25 mouse cellular contexts compared by ENCODE assay signal in genomic region chr1:20605489-20605888, GRCm38 (mm10). TPM values are rescaled to one million over a fixed set of nuclear protein-coding genes. Genes with fewer than 3 reads are reported as not detected.
A peak's percentile ranks its signal among the peaks of the same experiment; 100 is the strongest.
DNase-seq lines count a peak whose midpoint lies in the region; ATAC-seq lines count a peak whose summit lies in the region.
"Had no signal": no experiment of that assay in that cellular context is flagged by ENCODE, and none has a peak within 500 bp of the region (broad histone marks: within the 10 kb centered on the region; RNA-seq: fewer than 3 reads in every experiment).

No protein-coding gene starts in this region.

- no peaks in the 10 kb centered on the region; the same call in 1 of the 2 replicates for H3K9me3 ChIP-seq in hindbrain, embryonic 16.5 days (ENCODE audit: control insufficient read depth, low read length)
- no peaks in the 10 kb centered on the region for H3K9me3 ChIP-seq in hindbrain, embryonic 10.5 days
- H3K9me3 ChIP-seq in midbrain, embryonic 15.5 days, result no peaks in the 10 kb centered on the region
- H3K9me3 ChIP-seq in midbrain, embryonic 14.5 days (ENCODE audit: control insufficient read depth, low read length), result no peaks in the 10 kb centered on the region
- H3K9me3 ChIP-seq in kidney, embryonic 16.5 days (ENCODE audit: low read length), result no peaks in the 10 kb centered on the region
- H3K9me3 ChIP-seq: embryonic facial prominence, embryonic 15.5 days; forebrain, embryonic 10.5 days; heart, embryonic 15.5 days had no signal

- H3K4me1 ChIP-seq in hindbrain, embryonic 16.5 days (ENCODE audit: control insufficient read depth, insufficient read depth, low read depth, low read length), result no peaks in the 10 kb centered on the region
- no peaks in the 10 kb centered on the region for H3K4me1 ChIP-seq in hindbrain, embryonic 10.5 days (replicated peaks)
- no peaks in the 10 kb centered on the region for H3K4me1 ChIP-seq in midbrain, embryonic 15.5 days
- H3K4me1 ChIP-seq in midbrain, embryonic 14.5 days (ENCODE audit: control insufficient read depth, insufficient read depth, low read length), result no peaks in the 10 kb centered on the region
- no peaks in the 10 kb centered on the region for H3K4me1 ChIP-seq in kidney, embryonic 16.5 days (ENCODE audit: insufficient read depth, low read length)
- H3K4me1 ChIP-seq: embryonic facial prominence, embryonic 15.5 days; forebrain, embryonic 10.5 days; heart, embryonic 15.5 days had no signal

- no peak overlapping the region for H3K9ac ChIP-seq in hindbrain, embryonic 16.5 days (ENCODE audit: low read depth, low read length)
- H3K9ac ChIP-seq in midbrain, embryonic 15.5 days, result no peak overlapping the region
- no peak overlapping the region for H3K9ac ChIP-seq in midbrain, embryonic 14.5 days (replicated peaks; ENCODE audit: low read length)
- no peak overlapping the region for H3K9ac ChIP-seq in kidney, embryonic 16.5 days (replicated peaks; ENCODE audit: low read length)
- H3K9ac ChIP-seq: embryonic facial prominence, embryonic 15.5 days; heart, embryonic 15.5 days had no signal

- no peak for DNase-seq in hindbrain, embryonic 10.5 days (ENCODE audit: low spot score)
- DNase-seq in kidney, adult 9 months, result peak; percentile 59
- no peak for DNase-seq in kidney, postnatal 25 days
- no peak for DNase-seq in midbrain, embryonic 14.5 days
- no peak for DNase-seq in cerebellum, adult 18-20 months
- DNase-seq: adrenal gland, adult 2 months; adrenal gland, postnatal 25 days; cerebellum, adult 8-10 months; cerebellum, postnatal 14 days; embryo, embryonic 11 days; gastrocnemius, postnatal 14 days; heart, adult 2 months; heart, postnatal 14 days had no signal

- no peak overlapping the region for H3K27ac ChIP-seq in hindbrain, embryonic 16.5 days (ENCODE audit: low read depth, low read length)
- no peak overlapping the region for H3K27ac ChIP-seq in hindbrain, embryonic 10.5 days
- no peak overlapping the region for H3K27ac ChIP-seq in midbrain, embryonic 15.5 days
- no peak overlapping the region for H3K27ac ChIP-seq in midbrain, embryonic 14.5 days (replicated peaks; ENCODE audit: low read depth, low read length)
- H3K27ac ChIP-seq in kidney, embryonic 16.5 days (ENCODE audit: low read length), result no peak overlapping the region
- H3K27ac ChIP-seq: embryonic facial prominence, embryonic 15.5 days; forebrain, embryonic 10.5 days; heart, adult 2 months; heart, embryonic 15.5 days; hindbrain, postnatal 0 days had no signal

- no peak overlapping the region for H3K4me2 ChIP-seq in hindbrain, embryonic 16.5 days (ENCODE audit: low read length)
- no peak overlapping the region for H3K4me2 ChIP-seq in midbrain, embryonic 15.5 days
- H3K4me2 ChIP-seq in midbrain, embryonic 14.5 days (ENCODE audit: low read length), result no peak overlapping the region
- no peak overlapping the region for H3K4me2 ChIP-seq in kidney, embryonic 16.5 days (replicated peaks; ENCODE audit: low read depth, low read length)
- H3K4me2 ChIP-seq: embryonic facial prominence, embryonic 15.5 days; heart, embryonic 11.5 days; heart, embryonic 15.5 days had no signal

- H3K36me3 ChIP-seq in hindbrain, embryonic 16.5 days (ENCODE audit: control insufficient read depth, insufficient read depth, low read length), result no peaks in the 10 kb centered on the region
- no peaks in the 10 kb centered on the region for H3K36me3 ChIP-seq in hindbrain, embryonic 10.5 days
- no peaks in the 10 kb centered on the region for H3K36me3 ChIP-seq in midbrain, embryonic 15.5 days (replicated peaks)
- H3K36me3 ChIP-seq in midbrain, embryonic 14.5 days (ENCODE audit: control insufficient read depth, insufficient read depth, low read length), result no peaks in the 10 kb centered on the region
- H3K36me3 ChIP-seq in kidney, embryonic 16.5 days (ENCODE audit: insufficient read depth, low read length), result 0 out of 2 replicates have a peak, but pooled peaks cover 5% of the 10 kb centered on the region
- H3K36me3 ChIP-seq: embryonic facial prominence, embryonic 15.5 days; forebrain, embryonic 10.5 days; heart, embryonic 15.5 days had no signal

- H3K27me3 ChIP-seq in hindbrain, embryonic 16.5 days (replicated peaks; ENCODE audit: control insufficient read depth, insufficient read depth, low read length), result no peaks in the 10 kb centered on the region
- no peaks in the 10 kb centered on the region for H3K27me3 ChIP-seq in hindbrain, embryonic 10.5 days (ENCODE audit: insufficient read depth, poor library complexity, severe bottlenecking)
- H3K27me3 ChIP-seq in midbrain, embryonic 15.5 days (replicated peaks), result no peaks in the 10 kb centered on the region
- H3K27me3 ChIP-seq in midbrain, embryonic 14.5 days (ENCODE audit: control insufficient read depth, insufficient read depth, low read length), result no peaks in the 10 kb centered on the region
- H3K27me3 ChIP-seq in kidney, embryonic 16.5 days (ENCODE audit: insufficient read depth, low read length), result no peaks in the 10 kb centered on the region
- H3K27me3 ChIP-seq: CH12.LX; embryonic facial prominence, embryonic 15.5 days; heart, embryonic 15.5 days had no signal

- peak; percentile 20; the same call in 1 of the 2 replicates for ATAC-seq in hindbrain, embryonic 16.5 days
- peak; percentile 48; the same call in 1 of the 2 replicates for ATAC-seq in midbrain, embryonic 15.5 days (replicated peaks)
- ATAC-seq in midbrain, embryonic 14.5 days (ENCODE audit: low FRiP score, low TSS enrichment), result no peak
- ATAC-seq in kidney, embryonic 16.5 days (ENCODE audit: low FRiP score, low TSS enrichment), result peak; percentile 75
- ATAC-seq: forebrain, embryonic 16.5 days; hindbrain, postnatal 0 days had no signal

- no peak overlapping the region for H3K4me3 ChIP-seq in hindbrain, embryonic 16.5 days (ENCODE audit: low read length)
- H3K4me3 ChIP-seq in hindbrain, embryonic 10.5 days, result no peak overlapping the region
- no peak overlapping the region for H3K4me3 ChIP-seq in midbrain, embryonic 15.5 days
- H3K4me3 ChIP-seq in midbrain, embryonic 14.5 days (replicated peaks; ENCODE audit: low read depth, low read length), result no peak overlapping the region
- H3K4me3 ChIP-seq in kidney, embryonic 16.5 days (ENCODE audit: low read length), result no peak overlapping the region
- H3K4me3 ChIP-seq: embryonic facial prominence, embryonic 15.5 days; erythroblast, embryonic 14.5 days; forebrain, embryonic 10.5 days; heart, adult 2 months; heart, embryonic 15.5 days had no signal

- 54% methylated on average over 2 of the region's 2 CpGs for WGBS in hindbrain, embryonic 16.5 days
- WGBS in hindbrain, embryonic 10.5 days, result 89% methylated on average over 2 of the region's 2 CpGs
- WGBS in midbrain, embryonic 15.5 days, result 47% methylated on average over 2 of the region's 2 CpGs
- 60% methylated on average over 2 of the region's 2 CpGs for WGBS in midbrain, embryonic 14.5 days
- WGBS in kidney, embryonic 16.5 days, result 56% methylated on average over 2 of the region's 2 CpGs

RNA-seq across cellular contexts. Expression of gene Pkhd1, which starts 12.4 kb away (rescaled TPM):
- polyA plus RNA-seq in hindbrain, embryonic 16.5 days (2015; fragmentation: Nextera tagmentation; extraction: Ambion mirVana), result 0.01 TPM in 2 replicates
- 0.01 TPM in 1 of 2 replicates, not detected in the other for polyA plus RNA-seq in hindbrain, embryonic 10.5 days (2016; fragmentation: Nextera tagmentation; extraction: Ambion mirVana)
- polyA plus RNA-seq in midbrain, embryonic 15.5 days (2015; fragmentation: Nextera tagmentation; extraction: Ambion mirVana), result 0.10 TPM in 1 of 2 replicates, not detected in the other
- polyA plus RNA-seq in midbrain, embryonic 14.5 days (2014; fragmentation: Nextera tagmentation; extraction: Ambion mirVana), result 0.03 and 0.05 TPM in 2 replicates
- 4.7 and 7.7 TPM in 2 replicates for polyA plus RNA-seq in kidney, embryonic 16.5 days (2015; fragmentation: Nextera tagmentation; extraction: Ambion mirVana)
- polyA plus RNA-seq: adrenal gland, adult 2 months; embryonic facial prominence, embryonic 11.5 days; erythroblast, embryonic 14.5 days; forebrain, embryonic 10.5 days; heart, adult 2 months; heart, embryonic 11.5 days; heart, embryonic 15.5 days had no signal
